Mouse (Mus musculus) bone marrow macrophage, adult 2 months (primary cell): ENCODE measurements around the gene Krt24.

Experiments used
- CTCF ChIP-seq: IDR thresholded peaks from 2 replicates; pipeline ENCODE4 v1.5.1; 2012; ENCODE audit warnings: low read depth, mild to moderate bottlenecking, low read length, moderate library complexity
- POLR2A ChIP-seq: IDR thresholded peaks from 2 replicates; pipeline ENCODE4 v1.6.1; 2012; ENCODE audit warnings: mild to moderate bottlenecking, low read depth, low read length, borderline replicate concordance

GRCm38 (mm10) chr11:99307579-99307978 is 22.5 kb upstream of the Krt24 start:
- TF ChIP-seq CTCF (no peak), POLR2A (no peak)
